Mouse (Mus musculus): Measurements from ENCODE around the gene Gm20388.

DNA sequence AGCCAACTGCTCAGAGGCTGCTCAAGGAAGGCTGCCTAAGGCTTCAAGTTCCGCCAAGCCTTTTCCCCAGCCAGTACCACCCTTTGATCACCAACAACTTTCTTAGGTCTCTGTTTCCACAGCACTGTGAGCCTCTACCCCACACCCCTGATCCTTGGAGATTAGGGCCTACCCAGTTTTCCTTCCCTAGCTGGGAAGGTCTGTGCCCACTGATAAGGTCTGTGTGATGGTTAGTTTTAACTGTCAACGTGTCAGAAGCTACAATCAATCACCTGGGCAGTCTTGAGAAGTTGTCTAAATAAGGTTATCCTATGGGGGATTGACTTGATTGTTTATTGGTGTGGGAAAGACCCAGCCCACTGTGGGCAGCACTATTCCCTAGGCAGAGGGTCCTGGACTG, 2627.2 kb downstream of the Gm20388 start:
- TF ChIP-seq CTCF (IDR thresholded peaks at IDR 0.05; ENCODE audit: low read depth): no peak
- TF ChIP-seq EP300 (IDR thresholded peaks at IDR 0.05; ENCODE audit: low read depth): peak; percentile 98

All from liver, embryonic 14.5 days (tissue).